Mouse (Mus musculus): Measurements from ENCODE around the gene Chd9.
"Not testable (repeated sequence)": the region's sequence is repeated elsewhere in the genome, so short reads cannot be mapped to it uniquely, and the experiment has no call there.

Gene Chd9

GRCm38 (mm10) chr8:90871375-90872080 is 43.4 kb downstream of the Chd9 start:
- no peak for DNase-seq

GRCm38 (mm10) chr8:90873051-90873450 is 44.9 kb downstream of the Chd9 start:
- DNase-seq, result no peak

- DNase-seq, result peak; percentile 59
These were observed 48.1 kb downstream of the Chd9 start for GRCm38 (mm10) chr8:90876213-90876721.

- DNase-seq, result peak; percentile 80
These were observed 48.7 kb downstream of the Chd9 start for GRCm38 (mm10) chr8:90876722-90877429.

- DNase-seq, result peak; percentile 55
These were observed 49.4 kb downstream of the Chd9 start for GRCm38 (mm10) chr8:90877430-90877975.

GRCm38 (mm10) chr8:90878551-90878950 is 50.4 kb downstream of the Chd9 start:
- DNase-seq, result no peak

- no peak for DNase-seq
These were observed 51.9 kb downstream of the Chd9 start for GRCm38 (mm10) chr8:90880041-90880440.

GRCm38 (mm10) chr8:90881181-90881580 is 53.0 kb downstream of the Chd9 start:
- no peak for DNase-seq

- DNase-seq, result no peak
These were observed 54.0 kb downstream of the Chd9 start for GRCm38 (mm10) chr8:90882088-90882691.

GRCm38 (mm10) chr8:90885671-90886368 is 57.7 kb downstream of the Chd9 start:
- peak; percentile 50 for DNase-seq

- DNase-seq, result not testable (repeated sequence)
These were observed 58.2 kb downstream of the Chd9 start for GRCm38 (mm10) chr8:90886369-90886712.

- not testable (repeated sequence) for DNase-seq
These were observed 59.2 kb downstream of the Chd9 start for GRCm38 (mm10) chr8:90887328-90887727.

GRCm38 (mm10) chr8:90891872-90892578 is 63.9 kb downstream of the Chd9 start:
- peak; percentile 49 for DNase-seq

- no peak for DNase-seq
These were observed 64.4 kb downstream of the Chd9 start for GRCm38 (mm10) chr8:90892579-90892919.

GRCm38 (mm10) chr8:90894231-90894914 is 66.2 kb downstream of the Chd9 start:
- no peak for DNase-seq

- DNase-seq, result no peak
These were observed 69.2 kb downstream of the Chd9 start for GRCm38 (mm10) chr8:90897343-90897742.

- DNase-seq, result no peak
These were observed 70.4 kb downstream of the Chd9 start for GRCm38 (mm10) chr8:90898578-90898977.

- DNase-seq, result no peak
These were observed 73.8 kb downstream of the Chd9 start for GRCm38 (mm10) chr8:90902002-90902401.

GRCm38 (mm10) chr8:90904171-90904706 is 76.1 kb downstream of the Chd9 start:
- DNase-seq, result no peak

GRCm38 (mm10) chr8:90906922-90907321 is 78.8 kb downstream of the Chd9 start:
- DNase-seq, result no peak

GRCm38 (mm10) chr8:90907516-90907847 is 79.3 kb downstream of the Chd9 start:
- DNase-seq, result no peak

All from cerebellum, adult 9-10 months (tissue).